Comparison of ENCODE assay signal across 9 mouse cellular contexts in genomic region chr10:127515271-127515982, GRCm38 (mm10). TPM values are rescaled to one million over a fixed set of nuclear protein-coding genes. Genes with fewer than 3 reads are reported as not detected.
DNase-seq lines count a peak whose midpoint lies in the region; ATAC-seq and TF ChIP-seq lines count a peak whose summit lies in the region.
"Had no signal": no experiment of that assay in that cellular context is flagged by ENCODE, and none has a peak within 500 bp of the region (broad histone marks: within the 10 kb centered on the region; RNA-seq: fewer than 3 reads in every experiment).

No protein-coding gene starts in this region.

- H3K4me1 ChIP-seq in heart, embryonic 12.5 days (replicated peaks): peaks cover 58% of the 10 kb centered on the region
- H3K4me1 ChIP-seq in CH12.LX (ENCODE audit: control insufficient read depth in 1 of 2, insufficient read depth in 2 of 2): peaks cover 33 to 78% of the 10 kb centered on the region in 2 experiments
- H3K4me1 ChIP-seq in embryonic facial prominence, embryonic 14.5 days (ENCODE audit: control insufficient read depth, insufficient read depth, low read length): peaks cover 47% of the 10 kb centered on the region
- peaks cover 54% of the 10 kb centered on the region for H3K4me1 ChIP-seq in liver, postnatal 0 days (ENCODE audit: insufficient read depth)

- intact Hi-C loops in left cerebral cortex, adult 2 months (cut with DNase I): no loop called here

- peaks cover 15% of the 10 kb centered on the region for H3K79me2 ChIP-seq in CH12.LX (replicated peaks; ENCODE audit: control insufficient read depth, extremely low read depth, insufficient read depth, poor library complexity, severe bottlenecking)

- TF ChIP-seq RAD21 in CH12.LX (IDR thresholded peaks at IDR 0.05; ENCODE audit: low read depth, low read length): no peak

- H3K4me2 ChIP-seq in heart, embryonic 12.5 days: peak overlapping the region; percentile 84
- H3K4me2 ChIP-seq in CH12.LX (ENCODE audit: insufficient read depth, low read depth, poor library complexity, severe bottlenecking): no peak overlapping the region
- peak overlapping the region; percentile 95 for H3K4me2 ChIP-seq in embryonic facial prominence, embryonic 14.5 days (ENCODE audit: low read depth, low read length)
- peak overlapping the region; percentile 71 for H3K4me2 ChIP-seq in liver, postnatal 0 days (ENCODE audit: low read depth, low read length)

- ATAC-seq in heart, embryonic 12.5 days (ENCODE audit: insufficient number of reproducible peaks, low FRiP score): no peak
- no peak for ATAC-seq in embryonic facial prominence, embryonic 14.5 days (ENCODE audit: low read depth)
- no peak for ATAC-seq in liver, postnatal 0 days
- no peak for ATAC-seq in megakaryocyte-erythroid progenitor cell, adult 5-6 weeks (replicated peaks; ENCODE audit: low FRiP score, low TSS enrichment, poor library complexity, severe bottlenecking)
- ATAC-seq: forebrain, embryonic 13.5 days had no signal

- H3K9me3 ChIP-seq in heart, embryonic 12.5 days (replicated peaks): no peaks in the 10 kb centered on the region
- H3K9me3 ChIP-seq in CH12.LX (replicated peaks; ENCODE audit: low read length): no peaks in the 10 kb centered on the region
- no peaks in the 10 kb centered on the region for H3K9me3 ChIP-seq in embryonic facial prominence, embryonic 14.5 days (ENCODE audit: control insufficient read depth, low read length)
- H3K9me3 ChIP-seq in liver, postnatal 0 days (ENCODE audit: low read length): no peaks in the 10 kb centered on the region
- H3K9me3 ChIP-seq: forebrain, embryonic 13.5 days had no signal

- TF ChIP-seq EP300 in CH12.LX (IDR thresholded peaks at IDR 0.05; ENCODE audit: low read length): no peak
- TF ChIP-seq EP300 in liver, postnatal 0 days (IDR thresholded peaks at IDR 0.05; ENCODE audit: low read depth): no peak

- WGBS in heart, embryonic 12.5 days: 30% methylated on average over 9 of the region's 9 CpGs
- 25% methylated on average over 9 of the region's 9 CpGs for WGBS in embryonic facial prominence, embryonic 14.5 days
- WGBS in liver, postnatal 0 days (ENCODE audit: insufficient replicate concordance): 28% methylated on average over 9 of the region's 9 CpGs

- no peak overlapping the region for H3K9ac ChIP-seq in heart, embryonic 12.5 days
- no peak overlapping the region for H3K9ac ChIP-seq in CH12.LX (ENCODE audit: insufficient read depth, low read depth)
- 0 out of 2 replicates have a peak overlapping the region, but pooled peaks have one; percentile 34 for H3K9ac ChIP-seq in embryonic facial prominence, embryonic 14.5 days (ENCODE audit: low read depth, low read length)
- peak overlapping the region; percentile 57 for H3K9ac ChIP-seq in liver, postnatal 0 days (replicated peaks)

- in situ Hi-C loops in CH12.LX (cut with MboI; ENCODE audit: low pct_ligation_motif_present, low pct_unique_long_range_greater_than_20kb, low sequenced_read_pairs): no loop called here

- 0 out of 2 replicates have a peak overlapping the region, but pooled peaks have one; percentile 2 for H3K4me3 ChIP-seq in heart, embryonic 12.5 days
- no peak overlapping the region for H3K4me3 ChIP-seq in CH12.LX (replicated peaks in 1 of 3; ENCODE audit: low read depth in 2 of 3, low read length in 2 of 3, poor library complexity in 1 of 3)
- H3K4me3 ChIP-seq in embryonic facial prominence, embryonic 14.5 days (ENCODE audit: low read depth, low read length): peak overlapping the region; percentile 8
- peak overlapping the region; percentile 35 for H3K4me3 ChIP-seq in liver, postnatal 0 days (ENCODE audit: low read depth, low read length)
- H3K4me3 ChIP-seq in left cerebral cortex, adult 2 months: no peak overlapping the region
- H3K4me3 ChIP-seq: forebrain, embryonic 13.5 days had no signal

- H3K27ac ChIP-seq in heart, embryonic 12.5 days (ENCODE audit: poor library complexity, severe bottlenecking): no peak overlapping the region
- H3K27ac ChIP-seq in CH12.LX (ENCODE audit: insufficient read depth, low read depth): no peak overlapping the region
- no peak overlapping the region for H3K27ac ChIP-seq in embryonic facial prominence, embryonic 14.5 days (replicated peaks; ENCODE audit: low read depth, low read length)
- peak overlapping the region; percentile 82; the same call in 1 of the 2 replicates for H3K27ac ChIP-seq in liver, postnatal 0 days (ENCODE audit: low read depth)
- no peak overlapping the region for H3K27ac ChIP-seq in left cerebral cortex, adult 2 months
- H3K27ac ChIP-seq: forebrain, embryonic 13.5 days had no signal

- H3K36me3 ChIP-seq in heart, embryonic 12.5 days: peaks cover 34% of the 10 kb centered on the region
- H3K36me3 ChIP-seq in CH12.LX (replicated peaks in 1 of 2; ENCODE audit: control insufficient read depth in 1 of 2, insufficient read depth in 1 of 2, low read length in 1 of 2): peaks cover 37 to 51% of the 10 kb centered on the region in 2 experiments
- peaks cover 34% of the 10 kb centered on the region for H3K36me3 ChIP-seq in embryonic facial prominence, embryonic 14.5 days (ENCODE audit: control insufficient read depth, insufficient read depth, low read length)
- peaks cover 33% of the 10 kb centered on the region for H3K36me3 ChIP-seq in liver, postnatal 0 days (replicated peaks; ENCODE audit: insufficient read depth, low read length)

- TF ChIP-seq POLR2A in CH12.LX (IDR thresholded peaks at IDR 0.05; ENCODE audit: low read depth, low read length): no peak

- no peak for DNase-seq in heart, adult 8-10 months (ENCODE audit: low spot score)
- peak; percentile 42 for DNase-seq in CH12.LX (ENCODE audit: extremely low read depth)
- DNase-seq in embryonic facial prominence, embryonic 14.5 days (ENCODE audit: low spot score): no peak
- no peak for DNase-seq in liver, postnatal 0 days
- no peak for DNase-seq in urinary bladder, postnatal 36 days (ENCODE audit: low spot score in 2 of 2)
- DNase-seq in left cerebral cortex, adult 2 months (ENCODE audit: extremely low spot score in 1 of 2, low spot score in 2 of 2): no peak

- dilution Hi-C loops in CH12.LX (cut with MboI; ENCODE audit: extremely low pct_ligation_motif_present, extremely low pct_unique_long_range_greater_than_20kb, low sequenced_read_pairs): no loop called here

- no peak for TF ChIP-seq CTCF in CH12.LX (conservative IDR thresholded peaks at IDR 0.05 in 1 of 2, IDR thresholded peaks at IDR 0.05 in 1 of 2; ENCODE audit: low read depth in 2 of 2, low read length in 2 of 2)
- TF ChIP-seq CTCF in liver, postnatal 0 days (IDR thresholded peaks at IDR 0.05; ENCODE audit: low read depth): no peak
- no peak for TF ChIP-seq CTCF in left cerebral cortex, adult 2 months (IDR thresholded peaks at IDR 0.05)

- peaks cover 76% of the 10 kb centered on the region for H3K27me3 ChIP-seq in heart, embryonic 12.5 days (replicated peaks)
- H3K27me3 ChIP-seq in CH12.LX (replicated peaks): peaks cover 7% of the 10 kb centered on the region
- peaks cover 63% of the 10 kb centered on the region for H3K27me3 ChIP-seq in embryonic facial prominence, embryonic 14.5 days (replicated peaks; ENCODE audit: control insufficient read depth, insufficient read depth, low read length)
- H3K27me3 ChIP-seq in liver, postnatal 0 days (ENCODE audit: insufficient read depth, low read length): peaks cover 45% of the 10 kb centered on the region

RNA-seq across cellular contexts. Expression of gene Ndufa4l2, which starts 0.7 kb away (rescaled TPM):
- polyA plus RNA-seq in heart, embryonic 12.5 days (2016; fragmentation: Nextera tagmentation; extraction: Ambion mirVana): 19.5 and 24.4 TPM in 2 replicates
- total RNA-seq in heart, adult 8-10 months (2022): 10 to 100 TPM; 17.2 to 26.5 (median 21.6) TPM
- total RNA-seq in CH12.LX (2012; rRNA removed) (0.47 and 0.80 TPM in 2 replicates), CH12.LX (2014; rRNA removed) (not detected in 2 replicates)
- not detected in 2 replicates for polyA plus RNA-seq in CH12.LX (2012; ENCODE audit: insufficient read length, low read depth)
- polyA plus RNA-seq in embryonic facial prominence, embryonic 14.5 days (2014; fragmentation: Nextera tagmentation; extraction: Ambion mirVana): 57.7 and 91.9 TPM in 2 replicates
- 13.1 and 23.1 TPM in 2 replicates for polyA plus RNA-seq in liver, postnatal 0 days (2015; fragmentation: Nextera tagmentation; extraction: Ambion mirVana)
- total RNA-seq in left cerebral cortex, adult 2 months (2021): 1 to 10 TPM; 4.2 to 5.6 TPM
- total RNA-seq in megakaryocyte-erythroid progenitor cell, adult 5-6 weeks (2014; fragmentation: Nextera tagmentation): not detected in 2 replicates
- total RNA-seq in megakaryocyte-erythroid progenitor cell, adult 5-6 weeks (2017): not detected in 2 replicates

RNA-seq across cellular contexts. Expression of gene Shmt2, which starts 6.8 kb away (rescaled TPM):
- 80.4 and 83.8 TPM in 2 replicates for polyA plus RNA-seq in heart, embryonic 12.5 days (2016; fragmentation: Nextera tagmentation; extraction: Ambion mirVana)
- 10 to 100 TPM; 41.6 to 48.4 (median 44.5) TPM for total RNA-seq in heart, adult 8-10 months (2022)
- 252 and 317 TPM in 2 replicates for total RNA-seq in CH12.LX (2012; rRNA removed)
- total RNA-seq in CH12.LX (2014; rRNA removed): 267 and 273 TPM in 2 replicates
- polyA plus RNA-seq in CH12.LX (2012; ENCODE audit: insufficient read length, low read depth): 315 and 353 TPM in 2 replicates
- polyA plus RNA-seq in embryonic facial prominence, embryonic 14.5 days (2014; fragmentation: Nextera tagmentation; extraction: Ambion mirVana): 80.0 and 89.4 TPM in 2 replicates
- 62.6 and 75.0 TPM in 2 replicates for polyA plus RNA-seq in liver, postnatal 0 days (2015; fragmentation: Nextera tagmentation; extraction: Ambion mirVana)
- total RNA-seq in left cerebral cortex, adult 2 months (2021): 10 to 100 TPM; 24.1 to 26.0 TPM
- total RNA-seq in megakaryocyte-erythroid progenitor cell, adult 5-6 weeks (2014; fragmentation: Nextera tagmentation): 159 and 164 TPM in 2 replicates
- total RNA-seq in megakaryocyte-erythroid progenitor cell, adult 5-6 weeks (2017): 76.6 and 87.1 TPM in 2 replicates

RNA-seq across cellular contexts. Expression of gene Stac3, which starts 13.9 kb away (rescaled TPM):
- 0.50 and 1.1 TPM in 2 replicates for polyA plus RNA-seq in heart, embryonic 12.5 days (2016; fragmentation: Nextera tagmentation; extraction: Ambion mirVana)
- 1 to 10 TPM in 1 of 4 experiments, under 1 TPM in 2, not detected in 1; 0.66 to 1.5 (median 0.76) TPM for total RNA-seq in heart, adult 8-10 months (2022)
- total RNA-seq in CH12.LX (2012; rRNA removed): 0.08 and 0.42 TPM in 2 replicates
- 0.50 TPM in 1 of 2 replicates, not detected in the other for total RNA-seq in CH12.LX (2014; rRNA removed)
- 0.79 and 0.93 TPM in 2 replicates for polyA plus RNA-seq in CH12.LX (2012; ENCODE audit: insufficient read length, low read depth)
- polyA plus RNA-seq in embryonic facial prominence, embryonic 14.5 days (2014; fragmentation: Nextera tagmentation; extraction: Ambion mirVana): 5.0 and 5.2 TPM in 2 replicates
- 0.21 and 0.57 TPM in 2 replicates for polyA plus RNA-seq in liver, postnatal 0 days (2015; fragmentation: Nextera tagmentation; extraction: Ambion mirVana)
- total RNA-seq in left cerebral cortex, adult 2 months (2021): 1 to 10 TPM; 2.6 to 9.9 TPM
- not detected in 2 replicates for total RNA-seq in megakaryocyte-erythroid progenitor cell, adult 5-6 weeks (2014; fragmentation: Nextera tagmentation)
- total RNA-seq in megakaryocyte-erythroid progenitor cell, adult 5-6 weeks (2017): not detected in 2 replicates

RNA-seq across cellular contexts. Expression of gene Nxph4, which starts 18.9 kb away (rescaled TPM):
- 0.33 and 0.65 TPM in 2 replicates for polyA plus RNA-seq in heart, embryonic 12.5 days (2016; fragmentation: Nextera tagmentation; extraction: Ambion mirVana)
- total RNA-seq in heart, adult 8-10 months (2022): under 1 TPM; 0.22 to 0.66 (median 0.50) TPM
- total RNA-seq in CH12.LX (2012; rRNA removed) (0.13 TPM in 1 of 2 replicates, not detected in the other), CH12.LX (2014; rRNA removed) (not detected in 2 replicates)
- 0.14 and 0.15 TPM in 2 replicates for polyA plus RNA-seq in CH12.LX (2012; ENCODE audit: insufficient read length, low read depth)
- 5.2 and 6.1 TPM in 2 replicates for polyA plus RNA-seq in embryonic facial prominence, embryonic 14.5 days (2014; fragmentation: Nextera tagmentation; extraction: Ambion mirVana)
- polyA plus RNA-seq in liver, postnatal 0 days (2015; fragmentation: Nextera tagmentation; extraction: Ambion mirVana): not detected in 2 replicates
- total RNA-seq in left cerebral cortex, adult 2 months (2021): 1 to 10 TPM; 5.4 to 5.5 TPM
- not detected in 2 replicates for total RNA-seq in megakaryocyte-erythroid progenitor cell, adult 5-6 weeks (2014; fragmentation: Nextera tagmentation)
- not detected in 2 replicates for total RNA-seq in megakaryocyte-erythroid progenitor cell, adult 5-6 weeks (2017)

Comparison
In these comparisons a context has a peak if more than half of its experiments do, and no peak if none do; other contexts are left out.
1. H3K4me3 ChIP-seq: peak in heart, embryonic 12.5 days (single experiment), embryonic facial prominence, embryonic 14.5 days (single experiment) and liver, postnatal 0 days (single experiment); none in CH12.LX (0 of 3) and left cerebral cortex, adult 2 months (single experiment).
2. H3K9ac ChIP-seq: peak in embryonic facial prominence, embryonic 14.5 days (single experiment) and liver, postnatal 0 days (single experiment); none in heart, embryonic 12.5 days (single experiment) and CH12.LX (single experiment).